Mouse (Mus musculus): ENCODE results near the gene Il20rb.

- TF ChIP-seq CTCF (IDR thresholded peaks at IDR 0.05 in 2 of 3, conservative IDR thresholded peaks at IDR 0.05 in 1 of 3; ENCODE audit: control insufficient read depth in 1 of 3, insufficient read depth in 1 of 3, low read depth in 2 of 3, low read length in 3 of 3, poor library complexity in 1 of 3, severe bottlenecking in 1 of 3) = no peak
- TF ChIP-seq EP300 (IDR thresholded peaks at IDR 0.05; ENCODE audit: low read depth in 1 of 2, low read length in 2 of 2) = 0 out of 4 replicates have a peak, but pooled peaks have one; percentile 12 to 23
- TF ChIP-seq POLR2A (IDR thresholded peaks at IDR 0.05; ENCODE audit: control insufficient read depth in 1 of 2, insufficient read depth in 1 of 2, low read depth in 1 of 2, low read length in 2 of 2, poor library complexity in 1 of 2) = no peak
- no peak for TF ChIP-seq MAFK (IDR thresholded peaks at IDR 0.05; ENCODE audit: borderline replicate concordance, low read depth, low read length)
- no peak for TF ChIP-seq MEF2A (IDR thresholded peaks at IDR 0.05; ENCODE audit: extremely low read depth, insufficient replicate concordance, low read depth, low read length, poor library complexity, severe bottlenecking)
- TF ChIP-seq RAD21 (IDR thresholded peaks at IDR 0.05; ENCODE audit: low read depth, low read length) = no peak
Measured at GRCm38 (mm10) chr9:100532847-100533505, 46.4 kb upstream of the Il20rb start.

Measured in MEL (cell line).